Mouse (Mus musculus): ENCODE data around the gene Cpne4. TPM values are rescaled to one million over a fixed set of nuclear protein-coding genes. Genes with fewer than 3 reads are reported as not detected.

The Cpne4 gene
- 0.29 and 0.35 TPM in 2 replicates for polyA plus RNA-seq (2015; fragmentation: Nextera tagmentation; extraction: Ambion mirVana)

DNA sequence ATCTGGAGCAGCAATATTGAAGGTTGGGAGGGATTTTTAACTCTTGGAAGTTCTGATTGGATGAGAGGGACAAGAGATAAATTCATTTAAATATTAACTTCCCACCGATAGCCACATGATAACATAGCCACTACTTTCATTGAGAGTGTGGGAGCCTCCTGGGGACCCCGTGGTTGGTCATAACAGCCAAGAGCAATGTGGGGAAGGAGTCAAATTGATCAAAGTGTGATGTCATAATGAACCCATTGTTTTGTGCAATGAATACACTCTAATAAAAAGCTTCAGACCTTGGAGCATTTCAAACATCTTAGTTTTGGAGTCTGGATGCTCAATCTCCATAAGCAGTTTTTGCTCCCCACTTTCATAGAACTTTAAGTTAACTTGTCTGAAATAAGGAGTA lies at the start of gene Cpne4:
Cpne4 (plus strand) TSS at position 301 of the 400 bp plus-strand sequence.
- no peak for ATAC-seq (ENCODE audit: insufficient read depth, low FRiP score)

GRCm38 (mm10) chr9:104515187-104515586 lies 31.9 kb upstream of the Cpne4 start:
- no peaks in the 10 kb centered on the region for H3K36me3 ChIP-seq (ENCODE audit: control insufficient read depth, insufficient read depth, low read length)
- 81% methylated on average over 6 of the region's 6 CpGs for WGBS
- H3K4me3 ChIP-seq (replicated peaks; ENCODE audit: low read length) = no peak overlapping the region
- no peak overlapping the region for H3K27ac ChIP-seq (ENCODE audit: low read length)
- H3K9ac ChIP-seq (ENCODE audit: low read length) = no peak overlapping the region
- H3K9me3 ChIP-seq (replicated peaks; ENCODE audit: control insufficient read depth, low read length) = no peaks in the 10 kb centered on the region
- H3K27me3 ChIP-seq (ENCODE audit: control insufficient read depth, insufficient read depth, low read length) = no peaks in the 10 kb centered on the region
- no peak overlapping the region for H3K4me2 ChIP-seq (ENCODE audit: low read depth, low read length)
- no peak for ATAC-seq (ENCODE audit: insufficient read depth, low FRiP score)
- no peaks in the 10 kb centered on the region for H3K4me1 ChIP-seq (ENCODE audit: control insufficient read depth, insufficient read depth, low read length)

More for the DNA sequence above, at the start of gene Cpne4:
- H3K4me2 ChIP-seq (ENCODE audit: low read depth, low read length) = no peak within 1 kb of the TSS
- no peaks in the 10 kb centered on the region for H3K9me3 ChIP-seq (replicated peaks; ENCODE audit: control insufficient read depth, low read length)
- 62% methylated on average over 2 of the region's 2 CpGs for WGBS
- H3K36me3 ChIP-seq (ENCODE audit: control insufficient read depth, insufficient read depth, low read length) = no peaks in the 10 kb centered on the region
- no peak within 1 kb of the TSS for H3K4me3 ChIP-seq (replicated peaks; ENCODE audit: low read length)
- no peaks in the 10 kb centered on the region for H3K4me1 ChIP-seq (ENCODE audit: control insufficient read depth, insufficient read depth, low read length)
- H3K27me3 ChIP-seq (ENCODE audit: control insufficient read depth, insufficient read depth, low read length) = no peaks in the 10 kb centered on the region
- no peak within 1 kb of the TSS for H3K9ac ChIP-seq (ENCODE audit: low read length)
- H3K27ac ChIP-seq (ENCODE audit: low read length) = no peak within 1 kb of the TSS

- Histone ChIP-seq H3K27me3 (ENCODE audit: control insufficient read depth, insufficient read depth, low read length) (no peaks in the 10 kb centered on the region), H3K27ac (ENCODE audit: low read length) (no peak overlapping the region), H3K36me3 (ENCODE audit: control insufficient read depth, insufficient read depth, low read length) (no peaks in the 10 kb centered on the region), H3K4me3 (replicated peaks; ENCODE audit: low read length) (no peak overlapping the region), H3K4me2 (ENCODE audit: low read depth, low read length) (no peak overlapping the region), H3K4me1 (ENCODE audit: control insufficient read depth, insufficient read depth, low read length) (no peaks in the 10 kb centered on the region), H3K9ac (ENCODE audit: low read length) (no peak overlapping the region), H3K9me3 (replicated peaks; ENCODE audit: control insufficient read depth, low read length) (no peaks in the 10 kb centered on the region)
- WGBS = 58% methylated on average over 6 of the region's 6 CpGs
- no peak for ATAC-seq (ENCODE audit: insufficient read depth, low FRiP score)
These were observed 11.6 kb upstream of the Cpne4 start for GRCm38 (mm10) chr9:104535508-104535907.

DNA sequence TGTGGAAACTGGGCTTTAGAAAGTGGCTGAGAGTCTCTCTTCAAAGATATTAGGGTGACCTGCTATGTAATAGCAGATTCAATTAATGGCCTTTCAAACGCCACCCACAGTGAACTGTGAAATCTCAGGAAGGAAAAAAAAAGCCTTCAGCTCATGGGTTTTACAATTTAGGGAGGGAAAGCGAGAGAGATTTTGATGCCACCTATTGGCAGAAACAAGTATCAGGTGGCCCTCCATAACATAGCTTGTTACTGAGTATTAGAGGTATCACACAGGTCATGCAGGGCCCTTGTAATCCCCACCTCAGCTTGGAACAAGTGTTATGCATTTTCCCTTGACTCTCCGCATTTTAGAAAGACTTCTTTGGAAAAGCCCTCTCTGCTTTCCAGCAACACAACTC lies 18.7 kb downstream of the Cpne4 start:
- Histone ChIP-seq H3K4me2 (ENCODE audit: low read depth, low read length) (no peak overlapping the region), H3K4me3 (replicated peaks; ENCODE audit: low read length) (no peak overlapping the region), H3K9ac (ENCODE audit: low read length) (no peak overlapping the region), H3K9me3 (replicated peaks; ENCODE audit: control insufficient read depth, low read length) (no peaks in the 10 kb centered on the region), H3K36me3 (ENCODE audit: control insufficient read depth, insufficient read depth, low read length) (no peaks in the 10 kb centered on the region), H3K27ac (ENCODE audit: low read length) (no peak overlapping the region), H3K4me1 (ENCODE audit: control insufficient read depth, insufficient read depth, low read length) (no peaks in the 10 kb centered on the region), H3K27me3 (ENCODE audit: control insufficient read depth, insufficient read depth, low read length) (peaks cover 13% of the 10 kb centered on the region)
- 37% methylated on average over 3 of the region's 3 CpGs for WGBS
- ATAC-seq (ENCODE audit: insufficient read depth, low FRiP score) = no peak

DNA sequence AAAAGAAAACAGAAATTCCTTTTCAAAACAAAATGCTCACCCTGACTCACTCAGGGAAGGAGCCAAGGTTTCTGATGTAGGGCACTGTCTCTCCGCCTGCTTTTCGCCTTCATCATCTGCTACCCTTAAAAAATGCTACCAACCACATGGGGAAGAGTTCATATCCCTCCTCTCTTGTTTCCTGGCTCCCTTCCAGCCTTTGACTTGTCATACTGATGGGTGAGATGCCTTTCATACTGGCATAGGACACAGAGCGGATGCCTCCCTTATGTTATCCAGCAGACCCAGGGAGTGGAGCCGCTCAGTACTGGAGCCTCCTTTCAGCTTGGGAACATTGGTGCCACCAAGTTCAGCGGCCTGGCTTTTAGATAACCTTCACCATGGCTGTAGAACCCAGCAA lies 19.4 kb downstream of the Cpne4 start:
- Histone ChIP-seq H3K9me3 (replicated peaks; ENCODE audit: control insufficient read depth, low read length) (no peaks in the 10 kb centered on the region), H3K27me3 (ENCODE audit: control insufficient read depth, insufficient read depth, low read length) (peaks cover 17% of the 10 kb centered on the region), H3K36me3 (ENCODE audit: control insufficient read depth, insufficient read depth, low read length) (no peaks in the 10 kb centered on the region), H3K27ac (ENCODE audit: low read length) (no peak overlapping the region), H3K9ac (ENCODE audit: low read length) (no peak overlapping the region), H3K4me2 (ENCODE audit: low read depth, low read length) (no peak overlapping the region), H3K4me3 (replicated peaks; ENCODE audit: low read length) (no peak overlapping the region), H3K4me1 (ENCODE audit: control insufficient read depth, insufficient read depth, low read length) (no peaks in the 10 kb centered on the region)
- ATAC-seq (ENCODE audit: insufficient read depth, low FRiP score) = no peak
- WGBS = 82% methylated on average over 5 of the region's 5 CpGs

GRCm38 (mm10) chr9:104567096-104567495 lies 20.0 kb downstream of the Cpne4 start:
- H3K4me3 ChIP-seq (replicated peaks; ENCODE audit: low read length) = no peak overlapping the region
- H3K4me1 ChIP-seq (ENCODE audit: control insufficient read depth, insufficient read depth, low read length) = no peaks in the 10 kb centered on the region
- 66% methylated on average over 7 of the region's 7 CpGs for WGBS
- no peaks in the 10 kb centered on the region for H3K36me3 ChIP-seq (ENCODE audit: control insufficient read depth, insufficient read depth, low read length)
- no peak for ATAC-seq (ENCODE audit: insufficient read depth, low FRiP score)
- H3K9ac ChIP-seq (ENCODE audit: low read length) = no peak overlapping the region
- no peaks in the 10 kb centered on the region for H3K9me3 ChIP-seq (replicated peaks; ENCODE audit: control insufficient read depth, low read length)
- peaks cover 19% of the 10 kb centered on the region for H3K27me3 ChIP-seq (ENCODE audit: control insufficient read depth, insufficient read depth, low read length)
- no peak overlapping the region for H3K4me2 ChIP-seq (ENCODE audit: low read depth, low read length)
- H3K27ac ChIP-seq (ENCODE audit: low read length) = no peak overlapping the region

- WGBS = under 1% methylated on average over 25 of the region's 25 CpGs
These were observed 22.5 kb downstream of the Cpne4 start for GRCm38 (mm10) chr9:104569480-104570167.

DNA sequence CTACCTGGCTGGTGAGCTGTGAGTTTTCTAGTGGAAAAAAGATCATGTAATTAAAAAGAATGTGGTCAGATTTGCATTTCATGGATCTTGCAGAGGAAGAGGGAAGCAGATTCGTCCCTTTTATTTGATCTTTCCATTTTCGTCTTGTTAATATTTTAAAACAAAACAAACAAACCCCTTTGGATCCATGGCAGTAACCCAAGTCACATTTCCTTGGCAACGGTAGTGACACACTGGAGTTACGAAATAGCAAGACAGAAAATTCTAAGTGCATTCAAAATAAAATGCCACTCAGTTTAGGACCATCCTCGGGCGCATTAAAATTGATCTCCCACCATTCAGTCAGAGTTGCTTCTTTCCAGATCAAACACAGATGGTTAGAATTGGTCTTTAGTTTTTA lies 25.8 kb downstream of the Cpne4 start:
- no peaks in the 10 kb centered on the region for H3K9me3 ChIP-seq (replicated peaks; ENCODE audit: control insufficient read depth, low read length)
- H3K4me3 ChIP-seq (replicated peaks; ENCODE audit: low read length) = no peak overlapping the region
- H3K27ac ChIP-seq (ENCODE audit: low read length) = no peak overlapping the region
- H3K4me2 ChIP-seq (ENCODE audit: low read depth, low read length) = no peak overlapping the region
- H3K36me3 ChIP-seq (ENCODE audit: control insufficient read depth, insufficient read depth, low read length) = no peaks in the 10 kb centered on the region
- peaks cover 19% of the 10 kb centered on the region for H3K27me3 ChIP-seq (ENCODE audit: control insufficient read depth, insufficient read depth, low read length)
- WGBS = 62% methylated on average over 6 of the region's 6 CpGs
- no peak overlapping the region for H3K9ac ChIP-seq (ENCODE audit: low read length)
- no peak for ATAC-seq (ENCODE audit: insufficient read depth, low FRiP score)
- H3K4me1 ChIP-seq (ENCODE audit: control insufficient read depth, insufficient read depth, low read length) = no peaks in the 10 kb centered on the region

More at GRCm38 (mm10) chr9:104569480-104570167, 22.5 kb downstream of the Cpne4 start:
- Histone ChIP-seq H3K36me3 (ENCODE audit: control insufficient read depth, insufficient read depth, low read length) (no peaks in the 10 kb centered on the region), H3K4me1 (ENCODE audit: control insufficient read depth, insufficient read depth, low read length) (no peaks in the 10 kb centered on the region), H3K9ac (ENCODE audit: low read length) (no peak overlapping the region), H3K9me3 (replicated peaks; ENCODE audit: control insufficient read depth, low read length) (no peaks in the 10 kb centered on the region), H3K27me3 (ENCODE audit: control insufficient read depth, insufficient read depth, low read length) (peaks cover 19% of the 10 kb centered on the region), H3K4me3 (replicated peaks; ENCODE audit: low read length) (no peak overlapping the region), H3K27ac (ENCODE audit: low read length) (no peak overlapping the region), H3K4me2 (ENCODE audit: low read depth, low read length) (no peak overlapping the region)
- peak; percentile 73; the same call in 1 of the 2 replicates for ATAC-seq (ENCODE audit: insufficient read depth, low FRiP score)

GRCm38 (mm10) chr9:104574476-104574875 lies 27.4 kb downstream of the Cpne4 start:
- no peak for ATAC-seq (ENCODE audit: insufficient read depth, low FRiP score)
- 0% methylated on average over 6 of the region's 6 CpGs for WGBS
- peaks cover 19% of the 10 kb centered on the region for H3K27me3 ChIP-seq (ENCODE audit: control insufficient read depth, insufficient read depth, low read length)

More at GRCm38 (mm10) chr9:104574476-104574875, 27.4 kb downstream of the Cpne4 start:
- H3K27ac ChIP-seq (ENCODE audit: low read length) = no peak overlapping the region
- no peaks in the 10 kb centered on the region for H3K4me1 ChIP-seq (ENCODE audit: control insufficient read depth, insufficient read depth, low read length)
- H3K4me2 ChIP-seq (ENCODE audit: low read depth, low read length) = no peak overlapping the region
- no peak overlapping the region for H3K4me3 ChIP-seq (replicated peaks; ENCODE audit: low read length)
- no peak overlapping the region for H3K9ac ChIP-seq (ENCODE audit: low read length)
- no peaks in the 10 kb centered on the region for H3K9me3 ChIP-seq (replicated peaks; ENCODE audit: control insufficient read depth, low read length)
- H3K36me3 ChIP-seq (ENCODE audit: control insufficient read depth, insufficient read depth, low read length) = no peaks in the 10 kb centered on the region
